ENCODE assay signal across 16 mouse cellular contexts in the genomic region with DNA sequence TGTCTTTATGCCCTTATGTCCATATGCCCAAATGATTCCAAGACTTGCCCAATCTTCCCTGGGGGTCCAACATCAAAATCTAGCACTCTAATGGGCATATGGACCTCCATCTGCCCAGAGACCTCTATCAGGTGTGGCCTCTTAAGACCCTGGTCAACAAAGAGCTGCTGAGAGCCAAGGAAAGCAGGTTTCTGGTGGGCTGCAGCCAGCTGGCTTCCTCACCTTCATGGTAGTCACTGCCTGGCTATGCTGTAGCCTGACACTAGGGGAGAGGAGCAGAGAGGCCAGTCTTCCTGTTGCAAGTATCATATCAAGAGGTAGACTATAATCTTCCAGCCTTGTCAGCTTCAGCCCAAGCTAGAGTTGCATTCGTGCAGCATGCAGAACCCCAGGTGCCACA.
"Had no signal": no experiment of that assay in that cellular context is flagged by ENCODE, and none has a peak within 500 bp of the region (broad histone marks: within the 10 kb centered on the region; RNA-seq: fewer than 3 reads in every experiment).

No protein-coding gene starts in this region.

- H3K27ac ChIP-seq: neural tube, embryonic 13.5 days; neural tube, embryonic 15.5 days; stomach, embryonic 15.5 days; stomach, postnatal 0 days had no signal

- H3K4me3 ChIP-seq: neural tube, embryonic 13.5 days; neural tube, embryonic 15.5 days; stomach, embryonic 15.5 days had no signal

- DNase-seq: retina, postnatal 1 day; right cerebral cortex, adult 18-20 months; right cerebral cortex, postnatal 14 days; right cerebral cortex, postnatal 25 days; right cerebral cortex, postnatal 4 days; spleen, adult 18-20 months; thymus, adult 18-20 months; thymus, adult 2 months; thymus, postnatal 14 days; thymus, postnatal 25 days; thymus, postnatal 36 days; thymus, postnatal 4 days had no signal

- H3K27me3 ChIP-seq: neural tube, embryonic 13.5 days; neural tube, embryonic 15.5 days; stomach, embryonic 15.5 days had no signal

- H3K4me1 ChIP-seq: stomach, embryonic 15.5 days had no signal
